Mouse (Mus musculus): Measurements from ENCODE around the gene Ap2a2. TPM values are rescaled to one million over a fixed set of nuclear protein-coding genes. Genes with fewer than 3 reads are reported as not detected.

Ap2a2 gene
- polyA plus RNA-seq, 1 experiment from 2014 or later, result 107 TPM

GRCm38 (mm10) chr7:141539556-141540311 is 22.2 kb upstream of the Ap2a2 start, which contains the start of gene Chid1:
Chid1 (minus strand) TSS chr7:141539857.
- no peaks in the 10 kb centered on the region for H3K27me3 ChIP-seq
- peak; percentile 97 for ATAC-seq
- peak within 1 kb of the TSS; percentile 74 for H3K27ac ChIP-seq
- H3K9ac ChIP-seq (replicated peaks), result peak within 1 kb of the TSS; percentile 86
- peaks cover 20% of the 10 kb centered on the region for H3K4me1 ChIP-seq (replicated peaks)
- H3K36me3 ChIP-seq, result no peaks in the 10 kb centered on the region
- H3K9me3 ChIP-seq, result no peaks in the 10 kb centered on the region
- peak within 1 kb of the TSS; percentile 66 for H3K4me3 ChIP-seq (replicated peaks)
- WGBS, result under 1% methylated on average over 46 of the region's 46 CpGs
- H3K4me2 ChIP-seq (replicated peaks), result peak within 1 kb of the TSS; percentile 92

- Histone ChIP-seq H3K4me1 (replicated peaks) (peaks cover 20% of the 10 kb centered on the region), H3K9me3 (no peaks in the 10 kb centered on the region), H3K27me3 (no peaks in the 10 kb centered on the region), H3K9ac (replicated peaks) (peak overlapping the region; percentile 54), H3K27ac (peak overlapping the region; percentile 59), H3K4me3 (replicated peaks) (peak overlapping the region; percentile 66), H3K36me3 (no peaks in the 10 kb centered on the region), H3K4me2 (replicated peaks) (peak overlapping the region; percentile 92)
- WGBS, result 65% methylated on average over 13 of the region's 13 CpGs
- ATAC-seq, result 0 out of 2 replicates have a peak, but pooled peaks have one; percentile 2
Observed at GRCm38 (mm10) chr7:141540312-141541081, 21.5 kb upstream of the Ap2a2 start.

- no peaks in the 10 kb centered on the region for H3K36me3 ChIP-seq
- H3K27me3 ChIP-seq, result no peaks in the 10 kb centered on the region
- H3K4me2 ChIP-seq (replicated peaks), result no peak overlapping the region
- ATAC-seq, result no peak
- H3K9me3 ChIP-seq, result no peaks in the 10 kb centered on the region
- peaks cover 20% of the 10 kb centered on the region for H3K4me1 ChIP-seq (replicated peaks)
- no peak overlapping the region for H3K9ac ChIP-seq (replicated peaks)
- WGBS, result 78% methylated on average over 4 of the region's 4 CpGs
- H3K4me3 ChIP-seq (replicated peaks), result no peak overlapping the region
- H3K27ac ChIP-seq, result no peak overlapping the region
Observed at GRCm38 (mm10) chr7:141541681-141542080, 20.3 kb upstream of the Ap2a2 start.

- 95% methylated on average over 2 of the region's 2 CpGs for WGBS
- no peak for ATAC-seq
- H3K9me3 ChIP-seq, result no peaks in the 10 kb centered on the region
Observed at GRCm38 (mm10) chr7:141542588-141542987, 19.4 kb upstream of the Ap2a2 start.

GRCm38 (mm10) chr7:141544654-141545053 is 17.3 kb upstream of the Ap2a2 start:
- Histone ChIP-seq H3K4me1 (replicated peaks) (peaks cover 9% of the 10 kb centered on the region), H3K27ac (no peak overlapping the region), H3K27me3 (no peaks in the 10 kb centered on the region), H3K9me3 (no peaks in the 10 kb centered on the region), H3K36me3 (no peaks in the 10 kb centered on the region), H3K4me3 (replicated peaks) (no peak overlapping the region), H3K4me2 (replicated peaks) (no peak overlapping the region), H3K9ac (replicated peaks) (no peak overlapping the region)
- WGBS, result 76% methylated on average over 4 of the region's 4 CpGs
- no peak for ATAC-seq

More at GRCm38 (mm10) chr7:141542588-141542987, 19.4 kb upstream of the Ap2a2 start:
- Histone ChIP-seq H3K36me3 (no peaks in the 10 kb centered on the region), H3K4me3 (replicated peaks) (no peak overlapping the region), H3K4me2 (replicated peaks) (no peak overlapping the region), H3K9ac (replicated peaks) (no peak overlapping the region), H3K4me1 (replicated peaks) (peaks cover 20% of the 10 kb centered on the region), H3K27me3 (no peaks in the 10 kb centered on the region), H3K27ac (no peak overlapping the region)

GRCm38 (mm10) chr7:141549432-141550061 is 12.4 kb upstream of the Ap2a2 start:
- Histone ChIP-seq H3K9ac (replicated peaks) (no peak overlapping the region), H3K27ac (no peak overlapping the region), H3K4me2 (replicated peaks) (no peak overlapping the region)

GRCm38 (mm10) chr7:141550464-141550863 is 11.5 kb upstream of the Ap2a2 start:
- Histone ChIP-seq H3K4me2 (replicated peaks) (no peak overlapping the region), H3K4me3 (replicated peaks) (no peak overlapping the region), H3K27me3 (no peaks in the 10 kb centered on the region), H3K4me1 (replicated peaks) (no peaks in the 10 kb centered on the region), H3K9me3 (no peaks in the 10 kb centered on the region), H3K27ac (no peak overlapping the region), H3K36me3 (no peaks in the 10 kb centered on the region), H3K9ac (replicated peaks) (no peak overlapping the region)
- no peak for ATAC-seq
- WGBS, result 89% methylated on average over 2 of the region's 2 CpGs

More at GRCm38 (mm10) chr7:141549432-141550061, 12.4 kb upstream of the Ap2a2 start:
- H3K36me3 ChIP-seq, result no peaks in the 10 kb centered on the region
- no peaks in the 10 kb centered on the region for H3K9me3 ChIP-seq
- no peak for ATAC-seq
- no peaks in the 10 kb centered on the region for H3K27me3 ChIP-seq
- 88% methylated on average over 3 of the region's 3 CpGs for WGBS
- no peaks in the 10 kb centered on the region for H3K4me1 ChIP-seq (replicated peaks)
- H3K4me3 ChIP-seq (replicated peaks), result no peak overlapping the region

GRCm38 (mm10) chr7:141558329-141558776 is 3.6 kb upstream of the Ap2a2 start:
- WGBS, result 67% methylated on average over 4 of the region's 4 CpGs
- Histone ChIP-seq H3K9ac (replicated peaks) (no peak overlapping the region), H3K4me2 (replicated peaks) (no peak overlapping the region), H3K4me3 (replicated peaks) (no peak overlapping the region), H3K4me1 (replicated peaks) (peaks cover 10% of the 10 kb centered on the region), H3K27ac (no peak overlapping the region), H3K27me3 (0 out of 2 replicates have a peak, but pooled peaks cover 2% of the 10 kb centered on the region), H3K9me3 (no peaks in the 10 kb centered on the region), H3K36me3 (no peaks in the 10 kb centered on the region)
- ATAC-seq, result no peak

- Histone ChIP-seq H3K4me2 (replicated peaks) (no peak overlapping the region), H3K9ac (replicated peaks) (no peak overlapping the region), H3K4me1 (replicated peaks) (peaks cover 16% of the 10 kb centered on the region), H3K4me3 (replicated peaks) (no peak overlapping the region), H3K9me3 (no peaks in the 10 kb centered on the region), H3K27me3 (0 out of 2 replicates have a peak, but pooled peaks cover 2% of the 10 kb centered on the region), H3K36me3 (no peaks in the 10 kb centered on the region), H3K27ac (no peak overlapping the region)
- ATAC-seq, result no peak
Observed at GRCm38 (mm10) chr7:141558946-141559345, 3.0 kb upstream of the Ap2a2 start.

GRCm38 (mm10) chr7:141559726-141560325 is 2.1 kb upstream of the Ap2a2 start:
- ATAC-seq, result no peak
- Histone ChIP-seq H3K36me3 (no peaks in the 10 kb centered on the region), H3K27me3 (0 out of 2 replicates have a peak, but pooled peaks cover 2% of the 10 kb centered on the region), H3K9me3 (no peaks in the 10 kb centered on the region), H3K4me2 (replicated peaks) (no peak overlapping the region), H3K9ac (replicated peaks) (no peak overlapping the region), H3K4me3 (replicated peaks) (no peak overlapping the region), H3K4me1 (replicated peaks) (peaks cover 25% of the 10 kb centered on the region), H3K27ac (no peak overlapping the region)
- WGBS, result 63% methylated on average over 2 of the region's 2 CpGs

- no peaks in the 10 kb centered on the region for H3K9me3 ChIP-seq
- 0 out of 2 replicates have a peak, but pooled peaks cover 2% of the 10 kb centered on the region for H3K27me3 ChIP-seq
- H3K4me3 ChIP-seq (replicated peaks), result no peak overlapping the region
- H3K9ac ChIP-seq (replicated peaks), result no peak overlapping the region
- no peak for ATAC-seq
- peaks cover 26% of the 10 kb centered on the region for H3K4me1 ChIP-seq (replicated peaks)
- WGBS, result 86% methylated on average over 4 of the region's 4 CpGs
- H3K4me2 ChIP-seq (replicated peaks), result no peak overlapping the region
- H3K36me3 ChIP-seq, result peaks cover under 1% of the 10 kb centered on the region; the same call in 1 of the 2 replicates
- H3K27ac ChIP-seq, result no peak overlapping the region
Observed at GRCm38 (mm10) chr7:141560471-141560870, 1.5 kb upstream of the Ap2a2 start.

Measured in midbrain, embryonic 13.5 days (tissue).